Mouse (Mus musculus): ENCODE results near the gene Gfpt2. TPM values are rescaled to one million over a fixed set of nuclear protein-coding genes. Genes with fewer than 3 reads are reported as not detected.
"Not testable (repeated sequence)": the region's sequence is repeated elsewhere in the genome, so short reads cannot be mapped to it uniquely, and the experiment has no call there.

Gene Gfpt2
- polyA plus RNA-seq, 1 experiment from 2014 or later = 7.0 TPM

- H3K4me1 ChIP-seq (replicated peaks; ENCODE audit: control insufficient read depth, insufficient read depth, low read length) = peaks cover 3% of the 10 kb centered on the region; the same call in 1 of the 2 replicates
- H3K36me3 ChIP-seq (ENCODE audit: control insufficient read depth, insufficient read depth, low read length) = peaks cover 2% of the 10 kb centered on the region; the same call in 1 of the 2 replicates
- H3K27me3 ChIP-seq (replicated peaks; ENCODE audit: control insufficient read depth, insufficient read depth, low read length) = no peaks in the 10 kb centered on the region
- no peaks in the 10 kb centered on the region for H3K9me3 ChIP-seq (ENCODE audit: control insufficient read depth, low read length)
- H3K4me2 ChIP-seq (ENCODE audit: low read length) = no peak overlapping the region
- H3K9ac ChIP-seq (ENCODE audit: low read length) = no peak overlapping the region
- H3K27ac ChIP-seq (ENCODE audit: low read depth) = no peak overlapping the region
- ATAC-seq (replicated peaks; ENCODE audit: low FRiP score, low TSS enrichment, low read depth) = no peak
- no peak overlapping the region for H3K4me3 ChIP-seq (ENCODE audit: low read depth, low read length)
- WGBS = 98% methylated on average over 4 of the region's 4 CpGs
- no peak for DNase-seq (ENCODE audit: low spot score)
Observed at GRCm38 (mm10) chr11:49803801-49804200, 9.8 kb downstream of the Gfpt2 start.

GRCm38 (mm10) chr11:49806218-49806617, 12.2 kb downstream of the Gfpt2 start:
- Histone ChIP-seq H3K4me3 (ENCODE audit: low read depth, low read length) (no peak overlapping the region), H3K36me3 (ENCODE audit: control insufficient read depth, insufficient read depth, low read length) (peaks cover 4% of the 10 kb centered on the region; the same call in 1 of the 2 replicates), H3K4me1 (replicated peaks; ENCODE audit: control insufficient read depth, insufficient read depth, low read length) (no peaks in the 10 kb centered on the region; the same call in 1 of the 2 replicates), H3K4me2 (ENCODE audit: low read length) (no peak overlapping the region), H3K9me3 (ENCODE audit: control insufficient read depth, low read length) (no peaks in the 10 kb centered on the region), H3K27me3 (replicated peaks; ENCODE audit: control insufficient read depth, insufficient read depth, low read length) (no peaks in the 10 kb centered on the region), H3K9ac (ENCODE audit: low read length) (no peak overlapping the region), H3K27ac (ENCODE audit: low read depth) (no peak overlapping the region)
- DNase-seq (ENCODE audit: low spot score) (no peak), ATAC-seq (replicated peaks; ENCODE audit: low FRiP score, low TSS enrichment, low read depth) (no peak)
- 48% methylated on average over 3 of the region's 3 CpGs for WGBS

GRCm38 (mm10) chr11:49808946-49809345, 15.0 kb downstream of the Gfpt2 start:
- ATAC-seq (replicated peaks; ENCODE audit: low FRiP score, low TSS enrichment, low read depth) = no peak
- H3K4me1 ChIP-seq (replicated peaks; ENCODE audit: control insufficient read depth, insufficient read depth, low read length) = no peaks in the 10 kb centered on the region
- H3K9ac ChIP-seq (ENCODE audit: low read length) = no peak overlapping the region
- no peaks in the 10 kb centered on the region for H3K9me3 ChIP-seq (ENCODE audit: control insufficient read depth, low read length)
- peaks cover 4% of the 10 kb centered on the region; the same call in 1 of the 2 replicates for H3K36me3 ChIP-seq (ENCODE audit: control insufficient read depth, insufficient read depth, low read length)
- no peak overlapping the region for H3K27ac ChIP-seq (ENCODE audit: low read depth)
- H3K27me3 ChIP-seq (replicated peaks; ENCODE audit: control insufficient read depth, insufficient read depth, low read length) = no peaks in the 10 kb centered on the region
- no peak overlapping the region for H3K4me3 ChIP-seq (ENCODE audit: low read depth, low read length)
- H3K4me2 ChIP-seq (ENCODE audit: low read length) = no peak overlapping the region
- no peak for DNase-seq (ENCODE audit: low spot score)
- WGBS = 83% methylated on average over 9 of the region's 9 CpGs

GRCm38 (mm10) chr11:49810696-49811095, 16.7 kb downstream of the Gfpt2 start:
- H3K27me3 ChIP-seq (replicated peaks; ENCODE audit: control insufficient read depth, insufficient read depth, low read length); H3K4me3 ChIP-seq (ENCODE audit: low read depth, low read length); H3K9ac ChIP-seq (ENCODE audit: low read length); H3K4me1 ChIP-seq (replicated peaks; ENCODE audit: control insufficient read depth, insufficient read depth, low read length); ATAC-seq (replicated peaks; ENCODE audit: low FRiP score, low TSS enrichment, low read depth); DNase-seq (ENCODE audit: low spot score); H3K36me3 ChIP-seq (ENCODE audit: control insufficient read depth, insufficient read depth, low read length); H3K27ac ChIP-seq (ENCODE audit: low read depth); H3K4me2 ChIP-seq (ENCODE audit: low read length); H3K9me3 ChIP-seq (ENCODE audit: control insufficient read depth, low read length): not testable (repeated sequence)
- 83% methylated on average over 7 of the region's 7 CpGs for WGBS

GRCm38 (mm10) chr11:49811099-49811541, 17.1 kb downstream of the Gfpt2 start:
- H3K36me3 ChIP-seq (ENCODE audit: control insufficient read depth, insufficient read depth, low read length) = peaks cover 4% of the 10 kb centered on the region; the same call in 1 of the 2 replicates

GRCm38 (mm10) chr11:49811879-49812278, 17.9 kb downstream of the Gfpt2 start:
- no peak for DNase-seq (ENCODE audit: low spot score)
- no peak overlapping the region for H3K9ac ChIP-seq (ENCODE audit: low read length)
- peaks cover 4% of the 10 kb centered on the region; the same call in 1 of the 2 replicates for H3K36me3 ChIP-seq (ENCODE audit: control insufficient read depth, insufficient read depth, low read length)
- H3K4me1 ChIP-seq (replicated peaks; ENCODE audit: control insufficient read depth, insufficient read depth, low read length) = no peaks in the 10 kb centered on the region
- H3K27ac ChIP-seq (ENCODE audit: low read depth) = no peak overlapping the region
- no peaks in the 10 kb centered on the region for H3K27me3 ChIP-seq (replicated peaks; ENCODE audit: control insufficient read depth, insufficient read depth, low read length)
- 82% methylated on average over 8 of the region's 8 CpGs for WGBS
- no peak overlapping the region for H3K4me3 ChIP-seq (ENCODE audit: low read depth, low read length)
- ATAC-seq (replicated peaks; ENCODE audit: low FRiP score, low TSS enrichment, low read depth) = no peak
- H3K4me2 ChIP-seq (ENCODE audit: low read length) = no peak overlapping the region
- H3K9me3 ChIP-seq (ENCODE audit: control insufficient read depth, low read length) = no peaks in the 10 kb centered on the region

More at GRCm38 (mm10) chr11:49811099-49811541, 17.1 kb downstream of the Gfpt2 start:
- 80% methylated on average over 8 of the region's 8 CpGs for WGBS
- Histone ChIP-seq H3K27me3 (replicated peaks; ENCODE audit: control insufficient read depth, insufficient read depth, low read length) (no peaks in the 10 kb centered on the region), H3K4me3 (ENCODE audit: low read depth, low read length) (no peak overlapping the region), H3K4me1 (replicated peaks; ENCODE audit: control insufficient read depth, insufficient read depth, low read length) (no peaks in the 10 kb centered on the region), H3K27ac (ENCODE audit: low read depth) (no peak overlapping the region), H3K9ac (ENCODE audit: low read length) (no peak overlapping the region), H3K9me3 (ENCODE audit: control insufficient read depth, low read length) (no peaks in the 10 kb centered on the region), H3K4me2 (ENCODE audit: low read length) (no peak overlapping the region)
- no peak for ATAC-seq (replicated peaks; ENCODE audit: low FRiP score, low TSS enrichment, low read depth)
- DNase-seq (ENCODE audit: low spot score) = no peak

- 89% methylated on average over 15 of the region's 15 CpGs for WGBS
- no peaks in the 10 kb centered on the region for H3K27me3 ChIP-seq (replicated peaks; ENCODE audit: control insufficient read depth, insufficient read depth, low read length)
- no peak for ATAC-seq (replicated peaks; ENCODE audit: low FRiP score, low TSS enrichment, low read depth)
- no peaks in the 10 kb centered on the region for H3K4me1 ChIP-seq (replicated peaks; ENCODE audit: control insufficient read depth, insufficient read depth, low read length)
- H3K4me2 ChIP-seq (ENCODE audit: low read length) = no peak overlapping the region
- H3K4me3 ChIP-seq (ENCODE audit: low read depth, low read length) = no peak overlapping the region
- DNase-seq (ENCODE audit: low spot score) = no peak
- H3K9me3 ChIP-seq (ENCODE audit: control insufficient read depth, low read length) = no peaks in the 10 kb centered on the region
- H3K36me3 ChIP-seq (ENCODE audit: control insufficient read depth, insufficient read depth, low read length) = peaks cover 20% of the 10 kb centered on the region
- H3K27ac ChIP-seq (ENCODE audit: low read depth) = no peak overlapping the region
- no peak overlapping the region for H3K9ac ChIP-seq (ENCODE audit: low read length)
Observed at GRCm38 (mm10) chr11:49818869-49819566, 25.0 kb downstream of the Gfpt2 start.

- 91% methylated on average over 7 of the region's 7 CpGs for WGBS
- Histone ChIP-seq H3K9me3 (ENCODE audit: control insufficient read depth, low read length) (no peaks in the 10 kb centered on the region), H3K4me3 (ENCODE audit: low read depth, low read length) (no peak overlapping the region), H3K9ac (ENCODE audit: low read length) (no peak overlapping the region), H3K27ac (ENCODE audit: low read depth) (no peak overlapping the region), H3K4me2 (ENCODE audit: low read length) (no peak overlapping the region), H3K36me3 (ENCODE audit: control insufficient read depth, insufficient read depth, low read length) (peaks cover 27% of the 10 kb centered on the region), H3K27me3 (replicated peaks; ENCODE audit: control insufficient read depth, insufficient read depth, low read length) (no peaks in the 10 kb centered on the region), H3K4me1 (replicated peaks; ENCODE audit: control insufficient read depth, insufficient read depth, low read length) (no peaks in the 10 kb centered on the region)
- ATAC-seq (replicated peaks; ENCODE audit: low FRiP score, low TSS enrichment, low read depth) (no peak), DNase-seq (ENCODE audit: low spot score) (no peak)
Observed at GRCm38 (mm10) chr11:49819676-49820075, 25.7 kb downstream of the Gfpt2 start.

- H3K9ac ChIP-seq (ENCODE audit: low read length) = no peak overlapping the region
- no peak overlapping the region for H3K4me2 ChIP-seq (ENCODE audit: low read length)
- no peaks in the 10 kb centered on the region for H3K4me1 ChIP-seq (replicated peaks; ENCODE audit: control insufficient read depth, insufficient read depth, low read length)
- 0 out of 2 replicates have a peak, but pooled peaks have one; percentile 23 for ATAC-seq (replicated peaks; ENCODE audit: low FRiP score, low TSS enrichment, low read depth)
- H3K36me3 ChIP-seq (ENCODE audit: control insufficient read depth, insufficient read depth, low read length) = peaks cover 29% of the 10 kb centered on the region
- no peaks in the 10 kb centered on the region for H3K27me3 ChIP-seq (replicated peaks; ENCODE audit: control insufficient read depth, insufficient read depth, low read length)
- H3K9me3 ChIP-seq (ENCODE audit: control insufficient read depth, low read length) = no peaks in the 10 kb centered on the region
- H3K27ac ChIP-seq (ENCODE audit: low read depth) = no peak overlapping the region
- 85% methylated on average over 2 of the region's 2 CpGs for WGBS
- H3K4me3 ChIP-seq (ENCODE audit: low read depth, low read length) = no peak overlapping the region
- no peak for DNase-seq (ENCODE audit: low spot score)
Observed at GRCm38 (mm10) chr11:49820928-49821327, 26.9 kb downstream of the Gfpt2 start.
